Mouse (Mus musculus): ENCODE results near the gene Clmn. TPM values are rescaled to one million over a fixed set of nuclear protein-coding genes. Genes with fewer than 3 reads are reported as not detected.

The Clmn gene
- polyA plus RNA-seq, 1 experiment from 2014 or later: 0.99 TPM

DNA sequence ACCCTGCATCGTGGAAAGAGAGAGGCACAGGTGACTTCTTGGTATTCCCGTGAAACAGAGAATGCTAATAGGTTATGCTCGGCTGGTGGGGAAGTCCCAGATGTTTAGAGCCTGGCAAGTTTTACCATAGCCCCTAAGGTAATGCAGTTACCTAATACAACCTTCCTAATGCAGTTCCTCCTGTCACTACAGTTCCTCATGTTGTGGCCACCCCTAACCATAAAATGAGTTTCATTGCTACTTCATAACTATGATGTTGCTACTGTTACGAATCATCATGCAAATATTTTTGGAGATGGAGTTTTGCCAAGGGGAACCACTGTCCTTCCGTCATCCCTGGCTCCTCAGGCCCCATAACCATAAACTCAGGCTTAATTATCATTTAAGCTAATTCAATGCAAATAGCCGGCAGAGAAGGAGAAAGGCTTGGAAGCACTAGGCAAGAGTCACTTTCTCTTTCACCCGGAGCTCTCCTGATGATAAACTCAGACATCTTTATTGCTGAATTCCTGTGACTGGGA, 53.9 kb downstream of the Clmn start:
- Histone ChIP-seq H3K36me3 (ENCODE audit: control insufficient read depth, insufficient read depth, low read length) (no peaks in the 10 kb centered on the region), H3K9ac (replicated peaks; ENCODE audit: low read length) (no peak overlapping the region), H3K4me1 (ENCODE audit: control insufficient read depth, insufficient read depth, low read length) (no peaks in the 10 kb centered on the region), H3K4me3 (replicated peaks; ENCODE audit: low read depth, low read length) (no peak overlapping the region), H3K27me3 (ENCODE audit: control insufficient read depth, insufficient read depth, low read length) (no peaks in the 10 kb centered on the region), H3K4me2 (ENCODE audit: low read length) (no peak overlapping the region), H3K27ac (replicated peaks; ENCODE audit: low read depth, low read length) (no peak overlapping the region), H3K9me3 (ENCODE audit: control insufficient read depth, low read length) (no peaks in the 10 kb centered on the region)
- WGBS: 82% methylated on average over 7 of the region's 7 CpGs
- ATAC-seq (ENCODE audit: low FRiP score, low TSS enrichment): no peak
- no peak for DNase-seq

DNA sequence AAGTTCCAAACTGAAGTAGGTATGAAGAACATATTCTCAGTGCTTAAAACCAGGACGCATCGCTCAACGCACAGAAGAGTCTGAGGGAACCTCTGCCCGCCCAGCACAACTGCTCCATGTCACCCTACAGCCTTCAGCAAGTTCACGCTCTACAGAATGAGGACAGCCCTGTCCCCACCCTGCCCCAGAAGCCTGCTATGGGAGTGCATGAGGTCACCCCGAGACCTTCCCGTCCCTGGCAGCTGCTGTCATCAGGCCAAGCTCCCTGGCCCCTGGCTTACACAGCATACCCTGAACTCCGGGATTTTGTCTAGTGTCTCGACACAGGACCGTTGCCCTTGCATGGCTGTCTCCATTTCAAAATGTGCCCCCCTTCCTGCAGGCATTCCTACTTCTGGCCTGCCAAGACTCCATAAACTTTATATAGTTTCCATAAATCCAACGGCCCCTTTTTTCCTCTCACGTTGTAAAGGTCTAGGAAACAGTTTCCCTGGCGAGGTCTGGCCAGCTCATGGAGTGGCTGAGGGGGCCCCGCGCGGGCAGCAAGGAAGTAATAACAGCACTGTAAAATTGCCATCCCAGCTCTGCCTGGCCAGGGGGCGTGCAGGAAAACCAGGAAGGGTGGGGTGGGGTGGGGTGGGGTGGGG, 56.3 kb downstream of the Clmn start:
- no peaks in the 10 kb centered on the region for H3K36me3 ChIP-seq (ENCODE audit: control insufficient read depth, insufficient read depth, low read length)
- no peak for DNase-seq
- no peak for ATAC-seq (ENCODE audit: low FRiP score, low TSS enrichment)
- no peak overlapping the region for H3K9ac ChIP-seq (replicated peaks; ENCODE audit: low read length)
- no peak overlapping the region for H3K4me2 ChIP-seq (ENCODE audit: low read length)
- no peaks in the 10 kb centered on the region for H3K9me3 ChIP-seq (ENCODE audit: control insufficient read depth, low read length)
- no peak overlapping the region for H3K4me3 ChIP-seq (replicated peaks; ENCODE audit: low read depth, low read length)
- H3K4me1 ChIP-seq (ENCODE audit: control insufficient read depth, insufficient read depth, low read length): no peaks in the 10 kb centered on the region
- 89% methylated on average over 17 of the region's 17 CpGs for WGBS
- no peaks in the 10 kb centered on the region for H3K27me3 ChIP-seq (ENCODE audit: control insufficient read depth, insufficient read depth, low read length)
- no peak overlapping the region for H3K27ac ChIP-seq (replicated peaks; ENCODE audit: low read depth, low read length)

DNA sequence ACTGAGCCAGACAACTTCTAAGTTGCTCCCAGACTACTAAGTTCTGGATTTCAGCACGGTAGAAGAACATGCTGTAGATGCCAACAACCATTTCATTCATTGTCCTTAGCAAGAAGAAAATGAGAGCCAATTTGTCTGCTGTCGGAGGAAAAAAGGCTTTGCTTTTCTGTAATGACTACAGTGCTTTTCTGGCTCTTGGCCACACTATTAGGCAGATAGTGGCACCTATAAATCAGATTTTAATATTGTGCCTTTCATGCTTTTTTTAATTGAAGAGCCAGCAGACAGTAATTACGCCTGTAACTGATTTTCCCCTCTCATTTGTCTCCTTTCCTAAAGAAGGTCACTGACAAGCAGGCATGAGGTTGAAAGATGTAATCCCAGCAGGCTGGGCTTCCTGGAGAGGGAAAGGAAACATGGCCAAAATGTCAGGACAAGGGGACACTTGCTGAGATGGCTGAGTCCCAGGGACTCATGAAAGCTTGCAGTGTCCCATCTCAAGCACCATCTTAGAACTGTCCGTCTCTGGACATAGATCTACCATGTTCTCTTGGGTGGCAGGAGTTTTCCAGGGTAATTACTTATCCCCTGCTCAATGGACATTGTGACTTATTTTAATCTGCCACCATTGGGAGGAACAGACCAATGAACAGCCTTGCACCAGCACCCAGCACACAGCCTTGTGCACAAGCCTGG, 58.0 kb downstream of the Clmn start:
- no peaks in the 10 kb centered on the region for H3K36me3 ChIP-seq (ENCODE audit: control insufficient read depth, insufficient read depth, low read length)
- no peak overlapping the region for H3K4me3 ChIP-seq (replicated peaks; ENCODE audit: low read depth, low read length)
- H3K9me3 ChIP-seq (ENCODE audit: control insufficient read depth, low read length): no peaks in the 10 kb centered on the region
- no peak overlapping the region for H3K4me2 ChIP-seq (ENCODE audit: low read length)
- DNase-seq (no peak), ATAC-seq (ENCODE audit: low FRiP score, low TSS enrichment) (no peak)
- WGBS: 80% methylated on average over 4 of the region's 4 CpGs
- no peaks in the 10 kb centered on the region for H3K27me3 ChIP-seq (ENCODE audit: control insufficient read depth, insufficient read depth, low read length)
- H3K9ac ChIP-seq (replicated peaks; ENCODE audit: low read length): no peak overlapping the region
- H3K27ac ChIP-seq (replicated peaks; ENCODE audit: low read depth, low read length): no peak overlapping the region
- 0 out of 2 replicates have a peak, but pooled peaks cover 4% of the 10 kb centered on the region for H3K4me1 ChIP-seq (ENCODE audit: control insufficient read depth, insufficient read depth, low read length)

DNA sequence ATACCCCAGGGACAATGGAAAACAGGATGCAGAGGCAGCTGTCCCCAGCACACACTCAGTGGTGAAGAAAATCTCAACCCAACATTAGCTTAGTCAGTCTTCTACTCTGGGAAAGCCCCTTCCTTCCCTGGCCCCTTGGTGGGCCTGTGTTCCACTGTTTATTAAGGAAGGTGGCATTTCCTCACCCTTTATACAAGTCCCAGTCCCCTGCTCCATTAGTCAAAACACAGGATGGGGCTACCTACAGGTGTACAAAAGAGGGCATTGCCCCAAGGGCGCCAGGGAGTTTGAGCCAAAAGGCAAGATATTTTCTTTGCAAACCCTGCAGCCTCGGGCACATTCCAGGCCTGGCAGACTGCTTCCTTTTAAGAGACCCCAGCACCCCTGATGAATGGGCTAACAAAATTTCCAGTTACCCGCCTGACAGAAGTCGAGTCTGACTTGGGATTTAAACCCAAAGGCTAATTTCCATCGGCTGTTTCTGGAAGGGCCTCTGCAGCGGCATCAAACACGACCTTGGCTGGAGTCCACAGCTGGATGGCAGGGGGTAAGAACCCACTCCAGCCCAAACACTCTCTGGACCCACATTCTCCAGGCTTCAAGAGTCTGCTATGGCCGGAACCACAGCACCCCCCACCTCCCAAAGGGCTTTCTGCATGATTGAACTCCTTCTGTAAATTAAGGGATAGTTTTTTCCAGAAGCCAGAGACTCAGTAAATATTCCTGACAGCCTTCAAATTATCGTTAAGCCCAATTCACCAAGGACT, 63.2 kb downstream of the Clmn start:
- Histone ChIP-seq H3K4me1 (ENCODE audit: control insufficient read depth, insufficient read depth, low read length) (0 out of 2 replicates have a peak, but pooled peaks cover 6% of the 10 kb centered on the region), H3K27ac (replicated peaks; ENCODE audit: low read depth, low read length) (no peak overlapping the region; the same call in 1 of the 2 replicates), H3K36me3 (ENCODE audit: control insufficient read depth, insufficient read depth, low read length) (peaks cover 4% of the 10 kb centered on the region; the same call in 1 of the 2 replicates), H3K27me3 (ENCODE audit: control insufficient read depth, insufficient read depth, low read length) (no peaks in the 10 kb centered on the region), H3K4me3 (replicated peaks; ENCODE audit: low read depth, low read length) (no peak overlapping the region), H3K9me3 (ENCODE audit: control insufficient read depth, low read length) (peaks cover 12% of the 10 kb centered on the region), H3K4me2 (ENCODE audit: low read length) (no peak overlapping the region), H3K9ac (replicated peaks; ENCODE audit: low read length) (no peak overlapping the region)
- WGBS: 59% methylated on average over 9 of the region's 9 CpGs
- DNase-seq (peak; percentile 34), ATAC-seq (ENCODE audit: low FRiP score, low TSS enrichment) (no peak)

DNA sequence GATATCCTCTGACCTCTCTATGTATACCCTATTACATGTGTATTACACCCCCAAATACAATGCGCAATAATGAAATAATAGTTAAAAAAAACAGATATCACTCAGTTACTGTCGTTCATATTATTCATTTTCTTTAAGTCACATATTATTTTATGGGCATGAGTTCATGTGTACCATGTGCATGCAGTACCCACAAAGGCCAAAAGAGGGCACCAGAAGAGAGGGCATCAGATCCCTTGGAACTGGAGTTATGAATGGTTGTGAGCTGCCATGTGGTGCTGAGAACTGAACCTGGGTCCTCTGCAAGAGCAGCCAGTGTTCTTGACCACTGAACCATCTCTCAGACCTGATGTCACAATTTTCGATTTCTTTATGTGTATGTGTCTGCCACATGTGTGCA, 65.5 kb downstream of the Clmn start:
- no peak for ATAC-seq (ENCODE audit: low FRiP score, low TSS enrichment)
- Histone ChIP-seq H3K36me3 (ENCODE audit: control insufficient read depth, insufficient read depth, low read length) (peaks cover 4% of the 10 kb centered on the region; the same call in 1 of the 2 replicates), H3K4me2 (ENCODE audit: low read length) (no peak overlapping the region), H3K27me3 (ENCODE audit: control insufficient read depth, insufficient read depth, low read length) (no peaks in the 10 kb centered on the region), H3K27ac (replicated peaks; ENCODE audit: low read depth, low read length) (no peak overlapping the region), H3K9ac (replicated peaks; ENCODE audit: low read length) (no peak overlapping the region), H3K9me3 (ENCODE audit: control insufficient read depth, low read length) (peaks cover 12% of the 10 kb centered on the region), H3K4me3 (replicated peaks; ENCODE audit: low read depth, low read length) (no peak overlapping the region), H3K4me1 (ENCODE audit: control insufficient read depth, insufficient read depth, low read length) (0 out of 2 replicates have a peak, but pooled peaks cover 6% of the 10 kb centered on the region)
- no peak for DNase-seq
- 96% methylated on average over 3 of the region's 3 CpGs for WGBS

DNA sequence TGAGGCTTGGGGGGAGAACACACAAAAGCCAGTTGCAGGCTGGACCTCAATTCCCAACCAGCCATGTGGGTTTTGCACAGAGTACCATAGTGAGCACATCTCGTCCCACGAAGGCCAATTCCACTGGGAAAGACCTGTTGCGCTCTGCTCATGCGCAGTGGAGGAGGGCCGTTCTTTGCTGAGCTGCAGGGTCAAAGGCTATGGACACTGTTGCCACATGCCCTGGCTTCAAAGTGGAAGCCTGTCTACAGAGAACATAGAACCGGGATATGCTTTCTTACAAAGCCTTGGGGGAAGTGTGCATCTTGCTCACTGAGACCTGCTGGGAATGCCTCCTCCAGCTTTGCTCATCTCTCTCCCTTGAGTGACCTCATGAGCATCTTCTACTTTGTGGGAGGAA, 67.0 kb downstream of the Clmn start:
- ATAC-seq (ENCODE audit: low FRiP score, low TSS enrichment) (no peak), DNase-seq (no peak)
- Histone ChIP-seq H3K4me1 (ENCODE audit: control insufficient read depth, insufficient read depth, low read length) (0 out of 2 replicates have a peak, but pooled peaks cover 6% of the 10 kb centered on the region), H3K4me3 (replicated peaks; ENCODE audit: low read depth, low read length) (no peak overlapping the region), H3K9ac (replicated peaks; ENCODE audit: low read length) (no peak overlapping the region), H3K27ac (replicated peaks; ENCODE audit: low read depth, low read length) (no peak overlapping the region), H3K9me3 (ENCODE audit: control insufficient read depth, low read length) (peaks cover 12% of the 10 kb centered on the region), H3K27me3 (ENCODE audit: control insufficient read depth, insufficient read depth, low read length) (no peaks in the 10 kb centered on the region), H3K4me2 (ENCODE audit: low read length) (no peak overlapping the region), H3K36me3 (ENCODE audit: control insufficient read depth, insufficient read depth, low read length) (peaks cover 4% of the 10 kb centered on the region; the same call in 1 of the 2 replicates)
- 96% methylated on average over 6 of the region's 6 CpGs for WGBS

DNA sequence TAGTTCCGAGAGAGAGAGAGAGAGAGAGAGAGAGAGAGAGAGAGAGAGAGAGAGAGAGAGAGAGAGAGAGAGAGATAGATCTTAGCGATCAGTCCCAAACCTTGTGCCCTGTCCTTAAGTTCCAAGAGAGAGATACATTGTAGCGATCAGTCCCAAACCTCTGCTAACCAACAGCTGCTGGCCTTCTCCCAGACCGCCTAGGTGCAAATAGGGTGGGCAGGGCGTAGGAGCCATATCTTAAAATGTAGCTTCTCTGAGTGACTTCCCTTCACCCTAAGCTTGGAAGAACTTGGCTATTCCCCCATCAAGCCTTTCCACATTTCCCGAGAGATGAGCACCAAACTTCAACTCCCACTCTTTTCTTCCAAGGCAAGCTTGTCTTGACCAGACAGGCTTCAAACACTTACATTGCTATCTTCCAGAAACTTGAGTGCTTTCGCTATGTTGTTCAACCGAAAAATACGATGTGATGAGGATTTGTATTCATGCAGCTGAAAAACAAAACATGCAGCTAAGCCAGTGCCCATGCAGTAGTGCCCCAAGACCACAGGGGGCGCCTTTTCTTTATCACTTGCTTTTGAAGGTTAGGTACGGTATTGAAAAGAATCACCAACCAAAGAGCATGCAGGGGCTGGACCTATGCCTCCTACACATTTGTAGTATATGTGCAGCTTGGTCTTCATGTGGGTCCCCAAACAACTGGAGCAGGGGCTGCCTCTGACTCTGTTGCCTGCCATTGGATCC, 68.1 kb downstream of the Clmn start:
- Histone ChIP-seq H3K27me3 (ENCODE audit: control insufficient read depth, insufficient read depth, low read length) (no peaks in the 10 kb centered on the region), H3K36me3 (ENCODE audit: control insufficient read depth, insufficient read depth, low read length) (peaks cover 4% of the 10 kb centered on the region; the same call in 1 of the 2 replicates), H3K27ac (replicated peaks; ENCODE audit: low read depth, low read length) (no peak overlapping the region), H3K4me1 (ENCODE audit: control insufficient read depth, insufficient read depth, low read length) (0 out of 2 replicates have a peak, but pooled peaks cover 2% of the 10 kb centered on the region), H3K9me3 (ENCODE audit: control insufficient read depth, low read length) (peaks cover 12% of the 10 kb centered on the region), H3K4me2 (ENCODE audit: low read length) (no peak overlapping the region), H3K9ac (replicated peaks; ENCODE audit: low read length) (no peak overlapping the region), H3K4me3 (replicated peaks; ENCODE audit: low read depth, low read length) (no peak overlapping the region)
- no peak for DNase-seq
- no peak for ATAC-seq (ENCODE audit: low FRiP score, low TSS enrichment)
- 87% methylated on average over 11 of the region's 11 CpGs for WGBS

DNA sequence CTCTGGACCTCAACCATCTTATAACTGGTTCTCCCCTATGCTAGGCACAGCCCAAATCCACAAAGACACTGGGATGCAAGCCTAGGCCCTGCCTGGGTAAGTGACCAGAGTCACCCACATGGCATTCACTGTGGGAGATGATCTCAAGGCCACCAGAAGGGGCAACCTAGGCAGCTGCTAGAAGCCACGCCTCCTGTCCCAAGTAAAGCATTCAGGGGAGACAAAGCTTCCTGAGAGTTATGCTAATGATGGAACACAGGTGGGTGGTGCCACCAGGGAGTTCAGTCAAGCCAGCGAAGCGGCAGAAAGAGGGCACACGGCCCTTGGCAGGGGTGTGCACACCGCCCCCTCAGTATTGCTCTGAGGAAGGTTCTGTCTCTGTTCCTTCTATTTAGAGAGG, 69.9 kb downstream of the Clmn start:
- Histone ChIP-seq H3K9ac (replicated peaks; ENCODE audit: low read length) (no peak overlapping the region), H3K27ac (replicated peaks; ENCODE audit: low read depth, low read length) (no peak overlapping the region), H3K9me3 (ENCODE audit: control insufficient read depth, low read length) (peaks cover 11% of the 10 kb centered on the region), H3K36me3 (ENCODE audit: control insufficient read depth, insufficient read depth, low read length) (peaks cover 4% of the 10 kb centered on the region; the same call in 1 of the 2 replicates), H3K4me1 (ENCODE audit: control insufficient read depth, insufficient read depth, low read length) (no peaks in the 10 kb centered on the region), H3K4me3 (replicated peaks; ENCODE audit: low read depth, low read length) (no peak overlapping the region), H3K27me3 (ENCODE audit: control insufficient read depth, insufficient read depth, low read length) (no peaks in the 10 kb centered on the region), H3K4me2 (ENCODE audit: low read length) (no peak overlapping the region)
- 42% methylated on average over 5 of the region's 5 CpGs for whole genome bisulfite sequencing
- DNase-seq (no peak), ATAC-seq (ENCODE audit: low FRiP score, low TSS enrichment) (no peak)

All from midbrain, embryonic 14.5 days (tissue).